Mouse (Mus musculus) liver, postnatal 0 days (tissue): ENCODE measurements around the gene Usp6nl. TPM values are rescaled to one million over a fixed set of nuclear protein-coding genes. Genes with fewer than 3 reads are reported as not detected.

Experiments
- ATAC-seq: fragments of 200-750 bp; cut with Nextera tagmentation; 2 replicates; pipeline ENCODE4 v1.8.0; 2017; ENCODE audit warnings: mild to moderate bottlenecking, moderate library complexity
- DNase-seq: peaks from one replicate; pipeline ENCODE4 v3.0.0-alpha.2; 2016
- H3K27ac ChIP-seq: fragments of 300-500 bp; sonication (generic); 2 replicates; pipeline ENCODE4 v1.5.1; 2014; ENCODE audit warnings: antibody characterized with exemption, moderate library complexity, mild to moderate bottlenecking, low read depth
- H3K27me3 ChIP-seq: fragments of 300-500 bp; sonication (generic); 2 replicates; pipeline ENCODE4 v1.6.1; 2014; ENCODE audit warnings: low read length, control low read depth, mixed read lengths; ENCODE audit not compliant: insufficient read depth
- H3K36me3 ChIP-seq: fragments of 300-500 bp; sonication (generic); replicated peaks from 2 replicates; pipeline ENCODE4 v1.6.1; 2014; ENCODE audit warnings: mild to moderate bottlenecking, control low read depth, low read length, moderate library complexity, mixed read lengths; ENCODE audit not compliant: insufficient read depth
- H3K4me1 ChIP-seq: fragments of 300-500 bp; sonication (generic); 2 replicates; pipeline ENCODE4 v1.6.1; 2014; ENCODE audit warnings: antibody characterized with exemption, mild to moderate bottlenecking, control low read depth; ENCODE audit not compliant: insufficient read depth
- H3K4me2 ChIP-seq: fragments of 300-500 bp; sonication (generic); 2 replicates; pipeline ENCODE4 v1.6.1; 2014; ENCODE audit warnings: low read depth, mild to moderate bottlenecking, low read length, moderate library complexity, mixed read lengths
- H3K4me3 ChIP-seq: fragments of 300-500 bp; sonication (generic); 2 replicates; pipeline ENCODE4 v1.5.1; 2014; ENCODE audit warnings: low read depth, low read length
- H3K9ac ChIP-seq: fragments of 300-500 bp; sonication (generic); replicated peaks from 2 replicates; pipeline ENCODE4 v1.6.1; 2014; ENCODE audit warnings: mild to moderate bottlenecking, moderate library complexity
- H3K9me3 ChIP-seq: fragments of 300-500 bp; sonication (generic); 2 replicates; pipeline ENCODE4 v1.6.1; 2016; ENCODE audit warnings: mild to moderate bottlenecking, control low read depth, low read length, mixed read lengths
- CTCF ChIP-seq: sonication (generic); IDR thresholded peaks from 2 replicates; pipeline ENCODE4 v1.5.1; 2016; ENCODE audit warnings: antibody characterized with exemption, low read depth
- EP300 ChIP-seq: IDR thresholded peaks from 2 replicates; pipeline ENCODE4 v1.6.1; 2016; ENCODE audit warnings: antibody characterized with exemption, low read depth, mild to moderate bottlenecking
- WGBS: fragments of 180-500 bp; shearing (Covaris S2); extraction: QIAGEN DNeasy Blood & Tissue Kit; methylation state at CpG from one replicate; pipeline ENCODE4 v1.1.7; 2014; ENCODE audit not compliant: insufficient replicate concordance; 5-methylcytosine and 5-hydroxymethylcytosine counted together
- polyA plus RNA-seq: library from polyadenylated mRNA; unstranded; fragments of >200 nt; fragmentation: Nextera tagmentation; extraction: Ambion mirVana; gene quantifications from 2 replicates; pipeline ENCODE4 v1.2.1, GENCODE M21; 2015

The Usp6nl gene
- polyA plus RNA-seq, 1 experiment from 2014 or later, result 4.6 TPM

DNA sequence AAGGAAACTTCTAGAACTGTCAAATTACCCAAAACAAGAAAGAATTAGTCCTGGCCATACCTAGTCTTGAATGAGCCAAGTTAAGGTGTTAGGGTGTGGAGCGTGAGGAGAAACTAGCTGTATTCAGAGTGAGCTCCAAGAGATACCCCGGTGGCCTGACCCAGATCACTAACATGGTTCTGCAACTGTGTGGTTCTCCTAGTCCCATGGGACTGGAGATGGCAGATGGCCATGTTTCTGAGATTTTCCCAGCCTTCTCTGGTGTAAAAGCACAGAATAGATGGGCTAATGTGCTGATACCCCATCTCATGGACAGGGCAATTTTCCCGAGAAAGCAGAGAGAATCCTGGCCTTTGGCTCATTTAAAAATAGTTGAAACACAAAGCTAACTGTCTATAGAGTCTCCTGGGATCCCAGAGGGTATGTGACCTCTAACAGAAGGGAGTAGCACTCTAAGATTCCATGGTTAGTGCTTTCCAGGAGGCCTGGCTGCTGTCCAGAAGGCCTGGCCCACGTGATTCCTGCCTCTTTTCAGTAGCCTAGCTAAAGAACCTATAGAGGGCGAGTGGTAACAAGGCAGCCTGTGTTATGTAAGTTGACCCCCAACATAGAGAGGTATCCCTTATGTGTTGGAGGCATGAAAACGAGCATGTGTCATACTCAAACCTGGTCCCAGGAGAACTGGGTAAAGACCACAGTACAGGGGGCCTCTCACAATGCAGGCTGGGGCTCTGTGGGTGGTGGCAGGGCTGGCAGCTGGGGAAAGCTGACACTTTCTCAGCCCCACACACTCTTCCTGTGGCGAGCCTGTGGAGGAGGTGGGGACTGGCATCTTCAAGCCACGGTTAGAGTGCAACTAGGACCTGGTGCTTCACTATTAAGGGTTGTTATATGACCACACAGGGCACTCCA lies 160.9 kb downstream of the Usp6nl start:
- TF ChIP-seq CTCF (0 out of 2 replicates have a peak, but pooled peaks have one; percentile 2), EP300 (no peak)
- no peak overlapping the region for H3K4me3 ChIP-seq
- peaks cover 4% of the 10 kb centered on the region; the same call in 1 of the 2 replicates for H3K4me1 ChIP-seq
- ATAC-seq (no peak), DNase-seq (no peak)
- no peak overlapping the region for H3K9ac ChIP-seq
- H3K36me3 ChIP-seq, result no peaks in the 10 kb centered on the region
- H3K9me3 ChIP-seq, result no peaks in the 10 kb centered on the region
- no peak overlapping the region for H3K4me2 ChIP-seq
- no peak overlapping the region for H3K27ac ChIP-seq
- WGBS, result 47% methylated on average over 8 of the region's 8 CpGs
- H3K27me3 ChIP-seq, result no peaks in the 10 kb centered on the region

GRCm38 (mm10) chr2:6484179-6484578 lies 161.7 kb downstream of the Usp6nl start:
- WGBS, result 61% methylated on average over 3 of the region's 3 CpGs
- H3K4me3 ChIP-seq, result no peak overlapping the region
- no peak overlapping the region for H3K27ac ChIP-seq
- no peak for TF ChIP-seq EP300
- no peak for TF ChIP-seq CTCF
- no peak overlapping the region for H3K4me2 ChIP-seq
- no peaks in the 10 kb centered on the region for H3K27me3 ChIP-seq
- no peak overlapping the region for H3K9ac ChIP-seq
- no peak for DNase-seq
- no peaks in the 10 kb centered on the region for H3K36me3 ChIP-seq
- no peak for ATAC-seq
- no peaks in the 10 kb centered on the region; the same call in 1 of the 2 replicates for H3K4me1 ChIP-seq
- no peaks in the 10 kb centered on the region for H3K9me3 ChIP-seq

DNA sequence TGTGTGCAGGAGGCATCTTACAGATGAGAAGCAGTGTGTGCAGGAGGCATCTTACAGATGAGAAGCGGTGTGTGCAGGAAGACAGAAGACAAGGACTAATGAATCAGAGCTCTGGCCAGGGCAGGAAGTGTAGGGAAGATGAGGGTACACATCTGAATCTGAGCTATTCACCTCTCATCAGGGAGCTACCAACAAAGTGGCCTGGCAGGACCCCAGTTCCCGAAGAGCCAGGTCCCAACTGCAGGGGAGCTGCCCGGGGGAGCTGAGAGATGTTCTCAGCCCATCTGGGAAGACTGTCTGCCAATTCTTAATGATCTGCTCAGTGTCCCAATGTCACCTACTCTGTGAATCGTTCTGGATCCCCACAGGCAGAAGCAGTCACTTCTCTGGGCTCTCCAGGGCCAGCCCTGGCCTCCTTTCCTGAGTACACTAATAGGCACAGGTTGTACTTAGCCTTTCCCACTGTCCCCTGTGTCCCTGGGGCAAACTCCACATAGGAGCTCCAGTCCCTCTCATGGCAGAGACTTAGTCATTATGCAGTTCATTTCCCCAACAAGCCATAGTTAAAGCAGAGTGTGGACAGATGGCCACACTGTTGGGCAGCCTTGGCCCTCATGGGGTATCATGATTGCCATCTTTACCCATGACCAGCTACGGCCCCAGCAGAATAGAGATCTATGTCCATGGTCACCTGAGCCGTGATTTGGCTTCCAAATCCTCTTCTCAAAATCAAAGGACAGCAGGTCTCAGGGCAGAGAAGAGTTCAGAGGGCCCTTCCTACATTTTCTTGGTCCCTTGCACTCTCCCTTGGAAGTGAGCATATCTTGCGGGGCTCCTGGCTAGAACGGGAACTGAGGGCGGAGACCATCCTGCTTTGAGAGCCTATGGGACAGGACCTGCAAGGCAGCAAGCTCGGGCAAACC lies 165.4 kb downstream of the Usp6nl start:
- no peaks in the 10 kb centered on the region for H3K27me3 ChIP-seq
- no peak overlapping the region for H3K4me2 ChIP-seq
- DNase-seq (no peak), ATAC-seq (no peak)
- no peak for TF ChIP-seq EP300
- TF ChIP-seq CTCF, result no peak
- no peaks in the 10 kb centered on the region for H3K4me1 ChIP-seq
- no peaks in the 10 kb centered on the region for H3K9me3 ChIP-seq
- H3K36me3 ChIP-seq, result no peaks in the 10 kb centered on the region
- no peak overlapping the region for H3K9ac ChIP-seq
- H3K4me3 ChIP-seq, result no peak overlapping the region
- 75% methylated on average over 10 of the region's 10 CpGs for WGBS
- no peak overlapping the region for H3K27ac ChIP-seq

GRCm38 (mm10) chr2:6488489-6489056 lies 166.1 kb downstream of the Usp6nl start:
- Histone ChIP-seq H3K4me3 (no peak overlapping the region), H3K9ac (no peak overlapping the region), H3K27ac (no peak overlapping the region), H3K9me3 (no peaks in the 10 kb centered on the region), H3K36me3 (no peaks in the 10 kb centered on the region), H3K27me3 (no peaks in the 10 kb centered on the region), H3K4me1 (no peaks in the 10 kb centered on the region), H3K4me2 (no peak overlapping the region)
- DNase-seq, result no peak
- no peak for ATAC-seq
- TF ChIP-seq EP300, result no peak
- TF ChIP-seq CTCF, result no peak
- 84% methylated on average over 14 of the region's 14 CpGs for WGBS

GRCm38 (mm10) chr2:6490076-6490475 lies 167.6 kb downstream of the Usp6nl start:
- DNase-seq (no peak), ATAC-seq (no peak)
- Histone ChIP-seq H3K4me1 (no peaks in the 10 kb centered on the region), H3K9me3 (no peaks in the 10 kb centered on the region), H3K4me3 (no peak overlapping the region), H3K27ac (no peak overlapping the region), H3K9ac (no peak overlapping the region), H3K27me3 (no peaks in the 10 kb centered on the region), H3K4me2 (no peak overlapping the region), H3K36me3 (no peaks in the 10 kb centered on the region)
- TF ChIP-seq CTCF (no peak), EP300 (no peak)
- WGBS, result 77% methylated on average over 6 of the region's 6 CpGs

GRCm38 (mm10) chr2:6490870-6491269 lies 168.4 kb downstream of the Usp6nl start:
- Histone ChIP-seq H3K27ac (no peak overlapping the region), H3K4me3 (no peak overlapping the region), H3K27me3 (no peaks in the 10 kb centered on the region), H3K9ac (no peak overlapping the region), H3K9me3 (no peaks in the 10 kb centered on the region), H3K36me3 (no peaks in the 10 kb centered on the region), H3K4me2 (no peak overlapping the region), H3K4me1 (no peaks in the 10 kb centered on the region)
- WGBS, result 64% methylated on average over 4 of the region's 4 CpGs
- ATAC-seq, result no peak
- no peak for DNase-seq
- TF ChIP-seq CTCF, result peak; percentile 40; the same call in 1 of the 2 replicates
- no peak for TF ChIP-seq EP300
